Mouse (Mus musculus): Measurements from ENCODE around the gene Zfp605. TPM values are rescaled to one million over a fixed set of nuclear protein-coding genes. Genes with fewer than 3 reads are reported as not detected.
A peak's percentile ranks its signal among the peaks of the same experiment; 100 is the strongest.
"Not testable (repeated sequence)": the region's sequence is repeated elsewhere in the genome, so short reads cannot be mapped to it uniquely, and the experiment has no call there.

The Zfp605 gene
- polyA plus RNA-seq, 1 experiment from 2014 or later: 4.8 TPM

DNA sequence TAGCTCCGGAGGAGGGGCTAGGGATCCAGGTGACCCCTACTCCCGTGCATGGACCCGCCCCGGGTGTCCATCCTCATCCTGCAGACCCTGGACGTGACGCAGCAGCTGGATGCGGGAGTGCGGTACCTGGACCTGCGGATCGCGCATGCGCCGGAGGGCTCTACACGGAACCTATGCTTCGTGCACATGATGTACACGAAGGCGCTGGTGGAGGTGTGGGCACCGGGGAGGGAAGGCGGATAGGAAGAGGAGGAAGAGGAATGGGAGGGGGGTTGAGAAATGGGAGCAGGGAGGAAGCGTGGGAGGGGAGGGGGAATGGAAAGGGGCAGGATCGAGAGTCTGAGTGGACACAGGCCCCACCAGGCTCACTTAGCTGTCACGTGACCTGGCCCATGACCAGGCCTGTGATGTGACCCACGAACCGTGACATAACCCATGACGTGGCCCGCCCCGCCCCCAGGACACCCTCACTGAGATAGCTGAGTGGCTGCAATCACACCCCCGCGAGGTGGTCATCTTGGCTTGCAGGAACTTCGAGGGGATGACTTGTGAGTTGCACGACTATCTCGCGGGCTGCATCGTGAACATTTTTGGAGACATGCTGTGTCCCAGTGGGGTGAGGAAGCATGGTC is 8.1 kb upstream of the Zfp605 start:
- Histone ChIP-seq H3K36me3 (peaks cover 41% of the 10 kb centered on the region), H3K9ac (no peak overlapping the region), H3K27me3 (peaks cover 6% of the 10 kb centered on the region; the same call in 1 of the 2 replicates), H3K4me3 (peak overlapping the region; percentile 34), H3K4me2 (peak overlapping the region; percentile 62), H3K27ac (no peak overlapping the region), H3K4me1 (peaks cover 37% of the 10 kb centered on the region), H3K9me3 (no peaks in the 10 kb centered on the region)
- ATAC-seq (ENCODE audit: insufficient number of reproducible peaks, low FRiP score, low TSS enrichment, low read depth): peak; percentile 12; the same call in 1 of the 2 replicates
- WGBS: 16% methylated on average over 34 of the region's 34 CpGs

DNA sequence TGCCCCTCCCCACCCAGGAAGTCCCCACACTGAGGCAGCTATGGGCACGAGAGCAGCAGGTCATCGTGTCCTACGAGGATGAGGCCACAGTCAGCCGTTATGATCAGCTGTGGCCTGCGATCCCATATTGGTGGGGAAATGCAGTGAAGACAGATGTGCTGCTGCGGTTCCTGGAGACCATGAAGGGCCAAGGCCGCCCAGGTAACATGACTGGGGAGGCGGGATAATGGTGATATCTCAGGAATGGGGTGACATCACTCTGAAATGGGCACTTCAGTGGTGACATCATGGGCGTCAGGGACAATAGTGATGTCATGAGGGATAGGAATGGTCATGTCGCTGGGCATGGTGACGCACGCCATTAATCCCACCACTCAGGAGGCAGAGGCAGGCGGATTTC is 7.5 kb upstream of the Zfp605 start:
- no peak for ATAC-seq (ENCODE audit: insufficient number of reproducible peaks, low FRiP score, low TSS enrichment, low read depth)
- Histone ChIP-seq H3K4me1 (peaks cover 40% of the 10 kb centered on the region), H3K9ac (no peak overlapping the region), H3K4me3 (no peak overlapping the region), H3K27me3 (peaks cover 6% of the 10 kb centered on the region; the same call in 1 of the 2 replicates), H3K4me2 (no peak overlapping the region), H3K36me3 (peaks cover 41% of the 10 kb centered on the region), H3K27ac (no peak overlapping the region), H3K9me3 (no peaks in the 10 kb centered on the region)
- WGBS: 91% methylated on average over 13 of the region's 13 CpGs

DNA sequence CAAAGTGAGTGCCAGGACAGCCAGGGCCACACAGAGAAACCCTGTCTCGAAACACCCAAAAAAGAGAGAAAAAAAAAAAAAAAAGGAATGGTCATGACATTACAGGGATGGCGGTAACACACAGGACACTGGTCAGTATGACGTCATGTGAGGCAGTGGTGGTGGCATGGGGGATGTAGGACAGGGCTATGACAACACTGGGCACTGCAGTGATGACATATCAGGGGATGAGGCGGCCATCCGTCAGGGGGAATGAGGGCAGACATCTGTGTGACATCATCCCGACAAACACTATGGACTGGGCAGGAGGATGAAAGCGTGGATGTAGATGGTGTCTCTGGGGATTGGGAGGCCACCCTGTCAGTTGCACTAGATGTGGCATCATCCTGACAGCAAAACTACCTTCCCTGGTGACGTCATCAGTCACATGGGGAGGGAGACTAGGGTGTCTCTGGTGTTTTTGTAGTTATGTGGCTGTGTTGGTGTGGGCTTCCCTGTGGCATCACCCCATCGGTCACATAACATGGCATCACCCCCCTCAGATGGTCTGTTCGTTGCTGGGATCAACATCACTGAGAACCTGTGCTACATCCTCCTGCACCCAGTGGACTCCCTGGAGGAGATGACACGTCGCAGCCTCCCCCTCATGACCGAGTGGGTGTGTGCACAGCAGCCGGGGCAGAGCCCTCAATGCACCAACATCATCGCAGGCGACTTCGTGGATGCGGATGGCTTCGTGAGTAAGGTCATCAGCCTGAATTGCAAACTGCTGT is 6.9 kb upstream of the Zfp605 start:
- Histone ChIP-seq H3K4me1 (peaks cover 40% of the 10 kb centered on the region), H3K4me3 (no peak overlapping the region), H3K36me3 (peaks cover 41% of the 10 kb centered on the region), H3K27me3 (peaks cover 6% of the 10 kb centered on the region; the same call in 1 of the 2 replicates), H3K4me2 (no peak overlapping the region), H3K9ac (no peak overlapping the region), H3K27ac (no peak overlapping the region), H3K9me3 (no peaks in the 10 kb centered on the region)
- WGBS: 94% methylated on average over 19 of the region's 19 CpGs
- ATAC-seq (ENCODE audit: insufficient number of reproducible peaks, low FRiP score, low TSS enrichment, low read depth): no peak

DNA sequence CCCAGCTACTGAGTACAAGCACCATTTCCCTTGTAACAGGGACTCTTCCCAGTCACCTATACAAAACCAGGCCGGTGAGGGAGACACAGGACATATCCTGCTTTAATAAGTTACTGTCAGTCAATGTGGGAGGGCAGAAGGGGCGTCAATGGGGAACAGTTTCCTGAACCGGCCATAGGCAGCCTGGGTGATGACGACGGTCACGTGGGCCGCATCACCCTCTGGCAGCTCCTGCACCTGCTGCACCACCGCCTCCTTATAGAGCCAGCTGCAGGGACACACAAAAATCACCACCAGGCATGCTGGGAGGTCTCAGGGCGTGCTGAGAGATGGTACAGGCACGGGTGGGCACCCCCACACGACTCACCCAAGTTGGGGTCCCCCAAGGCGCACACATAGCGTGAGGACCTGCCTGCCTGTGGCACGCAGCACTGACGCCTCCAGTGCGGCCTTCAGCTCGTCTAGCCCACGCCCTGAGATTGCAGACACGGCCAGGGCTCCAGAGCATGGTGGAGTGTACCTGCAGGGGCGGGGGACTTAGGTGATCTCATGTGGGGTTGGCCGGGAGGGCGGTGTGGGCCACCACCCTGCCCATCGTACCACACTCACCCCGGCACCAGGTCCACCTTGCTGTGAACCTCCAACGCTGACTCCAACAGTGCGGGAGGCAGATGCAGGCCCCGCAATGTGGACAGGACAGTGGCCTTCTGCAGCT is 5.8 kb upstream of the Zfp605 start:
- Histone ChIP-seq H3K4me1 (peaks cover 39% of the 10 kb centered on the region), H3K9ac (no peak overlapping the region), H3K27ac (no peak overlapping the region), H3K4me2 (no peak overlapping the region), H3K36me3 (peaks cover 41% of the 10 kb centered on the region), H3K27me3 (peaks cover 6% of the 10 kb centered on the region; the same call in 1 of the 2 replicates), H3K4me3 (no peak overlapping the region), H3K9me3 (no peaks in the 10 kb centered on the region)
- no peak for ATAC-seq (ENCODE audit: insufficient number of reproducible peaks, low FRiP score, low TSS enrichment, low read depth)
- 95% methylated on average over 27 of the region's 27 CpGs for WGBS

GRCm38 (mm10) chr5:110104616-110105380 is 5.1 kb upstream of the Zfp605 start:
- Histone ChIP-seq H3K9ac (no peak overlapping the region), H3K36me3 (peaks cover 41% of the 10 kb centered on the region), H3K4me3 (no peak overlapping the region), H3K9me3 (no peaks in the 10 kb centered on the region), H3K4me1 (peaks cover 38% of the 10 kb centered on the region), H3K27ac (no peak overlapping the region), H3K4me2 (no peak overlapping the region), H3K27me3 (peaks cover 6% of the 10 kb centered on the region; the same call in 1 of the 2 replicates)
- 95% methylated on average over 36 of the region's 36 CpGs for WGBS
- ATAC-seq (ENCODE audit: insufficient number of reproducible peaks, low FRiP score, low TSS enrichment, low read depth): no peak

DNA sequence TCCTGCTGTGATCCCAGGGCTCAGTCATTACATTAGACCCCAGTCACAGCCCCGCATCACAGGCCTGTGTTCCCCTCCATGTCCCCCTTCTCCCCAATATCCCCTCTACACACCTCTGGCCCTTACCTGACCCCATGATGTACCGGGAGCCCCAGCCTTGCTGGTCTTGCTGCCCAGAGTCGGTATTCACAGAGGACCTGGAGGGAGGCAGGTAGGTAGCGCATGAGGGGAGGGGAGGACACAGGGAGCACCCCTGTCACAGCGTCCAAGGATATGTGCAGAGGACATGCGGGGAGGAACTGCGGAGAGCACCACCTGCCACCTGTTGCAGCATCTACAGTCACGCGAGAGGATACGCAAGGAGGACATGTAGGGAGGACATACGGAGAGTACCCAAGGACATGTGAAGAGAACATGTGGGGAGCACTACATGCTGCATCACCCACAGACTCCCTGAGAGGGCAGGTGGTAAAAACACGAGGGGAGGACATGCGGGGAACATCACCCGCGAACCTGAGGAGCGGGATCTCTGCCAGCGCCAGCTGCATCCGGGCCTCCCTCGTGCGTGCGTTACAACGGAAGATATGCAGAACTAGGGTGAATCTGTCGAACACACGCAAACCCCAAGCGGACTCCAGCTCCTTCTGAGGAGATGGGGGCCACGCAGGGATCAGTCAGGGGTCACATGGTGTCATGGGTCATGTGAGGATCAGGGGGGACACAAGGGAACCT is 3.6 kb upstream of the Zfp605 start:
- ATAC-seq (ENCODE audit: insufficient number of reproducible peaks, low FRiP score, low TSS enrichment, low read depth): no peak
- Histone ChIP-seq H3K9me3 (no peaks in the 10 kb centered on the region), H3K9ac (no peak overlapping the region), H3K4me2 (peak overlapping the region; percentile 83), H3K27ac (peak overlapping the region; percentile 99; the same call in 1 of the 2 replicates), H3K27me3 (peaks cover 3% of the 10 kb centered on the region; the same call in 1 of the 2 replicates), H3K4me3 (peak overlapping the region; percentile 87), H3K4me1 (peaks cover 29% of the 10 kb centered on the region), H3K36me3 (peaks cover 41% of the 10 kb centered on the region)
- WGBS: 95% methylated on average over 26 of the region's 26 CpGs

- WGBS: 18% methylated on average over 40 of the region's 41 CpGs
- Histone ChIP-seq H3K9ac (peak overlapping the region; percentile 85), H3K27ac (peak overlapping the region; percentile 99), H3K4me1 (peaks cover 22% of the 10 kb centered on the region), H3K4me3 (peak overlapping the region; percentile 87), H3K4me2 (peak overlapping the region; percentile 83), H3K9me3 (no peaks in the 10 kb centered on the region), H3K36me3 (peaks cover 41% of the 10 kb centered on the region), H3K27me3 (no peaks in the 10 kb centered on the region)
- ATAC-seq (ENCODE audit: insufficient number of reproducible peaks, low FRiP score, low TSS enrichment, low read depth): peak; percentile 67; the same call in 1 of the 2 replicates
Observed at GRCm38 (mm10) chr5:110106901-110107564, 2.9 kb upstream of the Zfp605 start.

- Histone ChIP-seq H3K4me3 (peak within 1 kb of the TSS; percentile 87), H3K27ac (peak within 1 kb of the TSS; percentile 99), H3K36me3 (peaks cover 42% of the 10 kb centered on the region), H3K9ac (peak within 1 kb of the TSS; percentile 85), H3K27me3 (no peaks in the 10 kb centered on the region), H3K4me2 (peak within 1 kb of the TSS; percentile 83), H3K4me1 (peaks cover 18% of the 10 kb centered on the region), H3K9me3 (no peaks in the 10 kb centered on the region)
- ATAC-seq (ENCODE audit: insufficient number of reproducible peaks, low FRiP score, low TSS enrichment, low read depth): peak; percentile 89
- WGBS: under 1% methylated on average over 70 of the region's 71 CpGs
Observed at GRCm38 (mm10) chr5:110107581-110108304, 2.1 kb upstream of the Zfp605 start, which contains the start of gene Gtpbp6. TSS of gene Gtpbp6 (minus strand) at chr5:110108197.

DNA sequence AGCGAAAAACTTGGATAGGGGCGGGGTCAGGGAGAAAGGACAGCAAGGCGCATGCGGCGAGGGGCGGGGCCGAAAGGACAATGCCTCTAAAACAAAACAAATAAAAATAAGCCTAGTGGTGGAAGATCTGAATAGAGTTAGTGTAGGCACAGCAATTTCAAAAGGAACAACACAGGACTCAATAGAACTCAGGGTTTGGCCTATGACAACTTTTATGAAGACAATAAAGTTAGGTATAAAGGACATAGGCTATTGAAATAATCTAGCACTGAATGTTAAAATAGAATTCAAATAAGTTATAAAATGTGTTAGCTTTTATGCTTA is 1.6 kb upstream of the Zfp605 start:
- Histone ChIP-seq H3K36me3 (peaks cover 42% of the 10 kb centered on the region), H3K4me2 (peak overlapping the region; percentile 83), H3K27ac (peak overlapping the region; percentile 99), H3K4me3 (peak overlapping the region; percentile 87), H3K4me1 (peaks cover 18% of the 10 kb centered on the region), H3K9me3 (no peaks in the 10 kb centered on the region), H3K9ac (no peak overlapping the region), H3K27me3 (no peaks in the 10 kb centered on the region)
- WGBS: 0% methylated on average over 7 of the region's 7 CpGs
- ATAC-seq (ENCODE audit: insufficient number of reproducible peaks, low FRiP score, low TSS enrichment, low read depth): no peak

- peaks cover 30% of the 10 kb centered on the region for H3K36me3 ChIP-seq
- not testable (repeated sequence) for H3K4me2 ChIP-seq; ATAC-seq (ENCODE audit: insufficient number of reproducible peaks, low FRiP score, low TSS enrichment, low read depth); H3K27me3 ChIP-seq; H3K27ac ChIP-seq; H3K9ac ChIP-seq; H3K4me3 ChIP-seq; H3K4me1 ChIP-seq; H3K9me3 ChIP-seq
- 85% methylated on average over 3 of the region's 3 CpGs for WGBS
Observed at GRCm38 (mm10) chr5:110122380-110122779, 12.5 kb downstream of the Zfp605 start.

Data from limb, embryonic 15.5 days (tissue).